Mouse (Mus musculus): ENCODE results near the gene Zbtb48. TPM values are rescaled to one million over a fixed set of nuclear protein-coding genes. Genes with fewer than 3 reads are reported as not detected.
A peak's percentile ranks its signal among the peaks of the same experiment; 100 is the strongest.
"Not testable (repeated sequence)": the region's sequence is repeated elsewhere in the genome, so short reads cannot be mapped to it uniquely, and the experiment has no call there.

The Zbtb48 gene
- total RNA-seq (2015), result 7.4 and 10.3 TPM in 2 replicates
- total RNA-seq (2017), result 4.8 and 6.6 TPM in 2 replicates

GRCm38 (mm10) chr4:152027524-152027923 is at the start of gene Zbtb48:
Gene Zbtb48, minus strand, starts transcription at chr4:152027671.
- ATAC-seq (replicated peaks; ENCODE audit: poor library complexity), result peak; percentile 86

GRCm38 (mm10) chr4:152077191-152077590 is 49.7 kb upstream of the Zbtb48 start:
- ATAC-seq (replicated peaks; ENCODE audit: poor library complexity), result no peak

GRCm38 (mm10) chr4:152074548-152074947 is 47.1 kb upstream of the Zbtb48 start:
- ATAC-seq (replicated peaks; ENCODE audit: poor library complexity), result no peak

GRCm38 (mm10) chr4:152073715-152074114 is 46.2 kb upstream of the Zbtb48 start:
- no peak; the same call in 1 of the 2 replicates for ATAC-seq (replicated peaks; ENCODE audit: poor library complexity)

GRCm38 (mm10) chr4:152072655-152073054 is 45.2 kb upstream of the Zbtb48 start:
- ATAC-seq (replicated peaks; ENCODE audit: poor library complexity), result peak; percentile 13; the same call in 1 of the 2 replicates

- peak; percentile 71 for ATAC-seq (replicated peaks; ENCODE audit: poor library complexity)
Observed at GRCm38 (mm10) chr4:152072121-152072601, 44.7 kb upstream of the Zbtb48 start, which contains the start of gene Plekhg5. Gene Plekhg5, plus strand, starts transcription at chr4:152072498.

GRCm38 (mm10) chr4:152070494-152071396 is 43.3 kb upstream of the Zbtb48 start:
- ATAC-seq (replicated peaks; ENCODE audit: poor library complexity), result 0 out of 2 replicates have a peak, but pooled peaks have one; percentile 24

GRCm38 (mm10) chr4:152069245-152069644 is 41.8 kb upstream of the Zbtb48 start:
- ATAC-seq (replicated peaks; ENCODE audit: poor library complexity), result no peak

- ATAC-seq (replicated peaks; ENCODE audit: poor library complexity), result no peak
Observed at GRCm38 (mm10) chr4:152068166-152068724, 40.8 kb upstream of the Zbtb48 start.

GRCm38 (mm10) chr4:152067280-152067679 is 39.8 kb upstream of the Zbtb48 start:
- no peak for ATAC-seq (replicated peaks; ENCODE audit: poor library complexity)

GRCm38 (mm10) chr4:152062390-152063110 is 35.1 kb upstream of the Zbtb48 start:
- no peak for ATAC-seq (replicated peaks; ENCODE audit: poor library complexity)

GRCm38 (mm10) chr4:152044609-152045008 is 17.1 kb upstream of the Zbtb48 start:
- ATAC-seq (replicated peaks; ENCODE audit: poor library complexity), result no peak

- ATAC-seq (replicated peaks; ENCODE audit: poor library complexity), result no peak
Observed at GRCm38 (mm10) chr4:152043171-152043570, 15.7 kb upstream of the Zbtb48 start.

GRCm38 (mm10) chr4:152041924-152042641 is 14.6 kb upstream of the Zbtb48 start:
- ATAC-seq (replicated peaks; ENCODE audit: poor library complexity), result no peak

GRCm38 (mm10) chr4:152039831-152040310 is 12.4 kb upstream of the Zbtb48 start:
- ATAC-seq (replicated peaks; ENCODE audit: poor library complexity), result no peak

- ATAC-seq (replicated peaks; ENCODE audit: poor library complexity), result peak; percentile 88
Observed at GRCm38 (mm10) chr4:152038985-152039830, 11.7 kb upstream of the Zbtb48 start, which contains the start of gene Nol9. Gene Nol9, plus strand, starts transcription at chr4:152039321.

- ATAC-seq (replicated peaks; ENCODE audit: poor library complexity), result peak; percentile 33
Observed at GRCm38 (mm10) chr4:152038225-152038984, 10.9 kb upstream of the Zbtb48 start, which contains the start of gene Tas1r1. Gene Tas1r1, minus strand, starts transcription at chr4:152038568.

- ATAC-seq (replicated peaks; ENCODE audit: poor library complexity), result not testable (repeated sequence)
Observed at GRCm38 (mm10) chr4:152036464-152036863, 9.0 kb upstream of the Zbtb48 start.
